Mouse (Mus musculus): ENCODE measurements around the gene Ddx41. TPM values are rescaled to one million over a fixed set of nuclear protein-coding genes. Genes with fewer than 3 reads are reported as not detected.
"Not testable (repeated sequence)": the region's sequence is repeated elsewhere in the genome, so short reads cannot be mapped to it uniquely, and the experiment has no call there.

Gene Ddx41
- polyA plus RNA-seq (2012; ENCODE audit: insufficient read depth, insufficient read length, missing spikeins), result 16.0 and 17.6 TPM in 2 replicates

DNA sequence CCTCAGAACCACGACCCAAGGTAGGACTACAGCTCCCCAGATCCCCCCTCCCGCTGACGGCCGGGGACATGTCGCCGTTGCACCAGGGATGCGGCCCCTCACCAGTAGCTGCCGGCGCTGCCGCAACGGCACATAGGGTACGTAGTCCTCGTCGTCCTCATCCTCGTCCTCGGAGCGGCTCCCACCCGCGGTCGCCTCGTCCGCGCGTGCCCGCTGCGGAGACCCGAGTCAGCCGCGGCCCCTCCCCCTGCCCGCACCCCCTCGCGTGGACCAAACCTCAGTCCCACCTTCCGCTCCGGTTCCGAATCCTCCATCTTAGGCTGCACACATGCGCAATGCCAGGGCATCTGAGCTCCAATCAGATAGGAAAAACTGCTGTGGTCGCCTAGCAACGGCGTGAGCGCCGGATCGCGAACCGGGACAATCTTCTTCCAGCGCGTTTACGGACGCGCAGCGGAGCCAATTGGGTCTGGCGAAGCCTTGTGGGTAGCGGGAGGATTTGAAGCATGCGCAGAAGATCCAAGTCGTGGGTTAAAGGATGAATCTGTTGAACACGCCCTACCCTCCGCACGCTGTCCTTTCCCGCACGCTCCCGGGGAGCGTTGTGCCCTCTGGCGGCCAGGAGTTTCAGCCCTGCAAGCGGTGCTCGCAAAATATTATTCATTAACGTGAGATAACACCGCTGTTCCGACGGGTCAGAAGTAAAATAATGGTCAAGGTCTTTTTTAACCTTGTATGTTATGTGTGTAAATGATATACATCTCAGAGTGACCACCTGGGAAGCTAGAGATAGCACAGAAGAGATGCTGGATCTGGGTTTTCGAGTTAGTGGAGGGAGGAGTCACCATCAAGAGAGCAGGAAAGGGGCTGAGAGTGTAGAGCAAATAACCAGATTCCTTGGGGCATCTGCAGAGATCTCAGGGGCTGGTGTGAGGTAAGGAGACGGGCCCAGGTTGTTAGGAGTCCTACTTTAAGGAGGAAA, at the start of gene Ddx41:
Gene Ddx41 (minus strand): TSS at position 465 of the 982 bp plus-strand sequence.
- peak within 1 kb of the TSS; percentile 65 for H3K4me3 ChIP-seq (ENCODE audit: insufficient read depth, low read depth, low read length)
- H3K4me1 ChIP-seq (ENCODE audit: control insufficient read depth, insufficient read depth, insufficient read length, low read length), result 0 out of 2 replicates have a peak, but pooled peaks cover 3% of the 10 kb centered on the region
- no peak within 1 kb of the TSS for H3K27ac ChIP-seq (replicated peaks; ENCODE audit: low read depth, low read length)

DNA sequence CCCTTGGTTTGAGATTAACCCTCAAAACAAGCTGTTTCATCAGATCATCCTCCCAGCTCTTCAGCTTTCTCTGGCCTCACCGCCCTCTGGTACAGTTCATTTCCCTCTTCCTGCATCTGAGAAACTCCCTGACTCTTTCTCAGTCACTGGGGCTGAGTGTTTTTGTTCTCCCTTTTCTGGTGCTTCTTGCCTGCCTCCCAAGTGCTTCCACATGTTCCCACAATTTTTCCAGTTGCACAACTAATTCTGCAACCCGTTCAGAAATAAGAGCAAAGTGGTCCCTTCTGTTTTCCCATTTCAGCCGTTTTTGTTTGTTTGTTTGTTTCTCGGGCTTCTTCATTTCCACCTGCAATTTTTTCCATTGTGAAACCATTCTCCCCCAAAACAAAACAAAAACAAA, 41.6 kb upstream of the Ddx41 start:
- H3K4me3 ChIP-seq (ENCODE audit: insufficient read depth, low read depth, low read length), result no peak overlapping the region
- no peaks in the 10 kb centered on the region for H3K4me1 ChIP-seq (ENCODE audit: control insufficient read depth, insufficient read depth, insufficient read length, low read length)
- H3K27ac ChIP-seq (replicated peaks; ENCODE audit: low read depth, low read length), result no peak overlapping the region

DNA sequence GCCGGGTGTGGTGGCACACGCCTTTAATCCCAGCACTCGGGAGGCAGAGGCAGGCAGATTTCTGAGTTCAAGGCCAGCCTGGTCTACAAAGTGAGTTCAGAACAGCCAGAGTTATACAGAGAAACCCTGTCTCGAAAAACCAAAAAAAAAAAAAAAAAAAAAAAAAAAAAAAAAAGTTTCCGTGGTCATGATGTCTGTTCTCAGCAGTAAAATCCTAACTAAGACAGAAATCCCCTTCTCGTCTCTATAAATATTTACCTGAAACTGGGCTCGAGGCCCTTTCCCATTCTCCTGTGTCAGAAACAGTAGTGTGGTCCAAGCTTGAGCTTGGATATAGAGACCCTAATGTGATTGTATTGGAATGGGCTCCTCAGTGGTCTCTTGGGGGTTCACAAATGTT, 40.4 kb upstream of the Ddx41 start:
- not testable (repeated sequence) for H3K27ac ChIP-seq (replicated peaks; ENCODE audit: low read depth, low read length); H3K4me3 ChIP-seq (ENCODE audit: insufficient read depth, low read depth, low read length); H3K4me1 ChIP-seq (ENCODE audit: control insufficient read depth, insufficient read depth, insufficient read length, low read length)

DNA sequence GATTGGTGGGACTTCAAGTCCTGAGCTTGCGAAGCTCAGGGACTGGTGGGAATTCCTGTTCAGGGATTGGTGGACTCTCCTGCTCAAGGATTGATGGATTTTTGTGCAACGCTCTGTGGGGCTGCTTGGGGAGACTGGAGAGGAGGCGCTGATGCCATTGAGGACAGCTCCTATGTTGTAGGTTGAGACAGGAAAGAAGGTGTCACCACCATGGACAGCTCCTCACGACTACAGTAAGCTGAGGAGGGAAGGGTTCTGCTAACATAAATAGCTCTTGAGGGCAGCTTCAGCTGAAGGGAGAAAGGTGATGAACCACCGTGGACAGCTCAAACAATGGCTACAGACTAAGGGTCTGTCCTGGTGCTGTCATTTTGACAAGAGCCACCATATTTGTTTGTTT, 39.5 kb upstream of the Ddx41 start:
- H3K4me1 ChIP-seq (ENCODE audit: control insufficient read depth, insufficient read depth, insufficient read length, low read length), result no peaks in the 10 kb centered on the region
- no peak overlapping the region for H3K4me3 ChIP-seq (ENCODE audit: insufficient read depth, low read depth, low read length)
- no peak overlapping the region for H3K27ac ChIP-seq (replicated peaks; ENCODE audit: low read depth, low read length)

DNA sequence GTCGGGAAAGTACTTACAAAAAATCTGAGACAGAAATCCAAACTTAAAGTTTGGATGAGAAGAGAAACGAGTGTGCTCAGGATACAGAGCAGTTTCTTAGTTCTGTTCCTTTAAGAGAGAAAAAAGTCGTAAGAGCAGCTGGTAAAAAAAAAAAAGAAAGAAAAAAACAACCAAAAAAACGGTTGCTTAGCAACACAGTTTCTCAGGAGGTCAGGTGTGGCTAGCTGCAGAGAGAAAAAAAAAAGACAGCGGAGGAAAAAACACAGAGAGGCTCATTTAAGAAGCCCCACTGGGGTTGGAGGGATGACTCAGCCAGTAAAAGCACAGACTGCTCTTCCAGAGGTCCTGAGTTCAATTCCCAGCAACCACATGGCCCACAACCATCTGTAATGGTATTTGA, 37.9 kb upstream of the Ddx41 start:
- H3K4me3 ChIP-seq (ENCODE audit: insufficient read depth, low read depth, low read length), result no peak overlapping the region
- H3K27ac ChIP-seq (replicated peaks; ENCODE audit: low read depth, low read length), result no peak overlapping the region
- peaks cover 4% of the 10 kb centered on the region; the same call in 1 of the 2 replicates for H3K4me1 ChIP-seq (ENCODE audit: control insufficient read depth, insufficient read depth, insufficient read length, low read length)

DNA sequence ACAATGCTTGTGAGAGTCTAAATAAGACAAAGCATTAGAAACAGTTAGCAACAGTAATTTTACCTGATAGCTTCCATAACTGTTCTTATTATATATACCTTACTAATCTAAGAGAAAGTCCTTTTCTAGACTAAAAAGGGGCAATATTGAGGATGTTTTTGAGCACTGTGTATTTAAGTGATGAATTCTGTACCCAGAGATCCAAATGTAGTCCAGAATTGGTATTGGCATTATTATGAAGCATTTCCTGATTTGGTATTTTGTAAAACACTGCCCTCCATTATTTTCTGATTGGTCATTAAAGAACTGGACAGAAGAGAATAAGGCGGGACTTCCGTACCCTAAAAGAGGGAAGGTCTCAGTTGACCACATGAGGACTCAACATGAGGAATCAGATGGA, 37.0 kb upstream of the Ddx41 start, which contains the start of gene Tmed9:
Gene Tmed9 (plus strand): TSS at position 301 of the 400 bp plus-strand sequence.
- no peak within 1 kb of the TSS for H3K4me3 ChIP-seq (ENCODE audit: insufficient read depth, low read depth, low read length)
- no peak within 1 kb of the TSS for H3K27ac ChIP-seq (replicated peaks; ENCODE audit: low read depth, low read length)

DNA sequence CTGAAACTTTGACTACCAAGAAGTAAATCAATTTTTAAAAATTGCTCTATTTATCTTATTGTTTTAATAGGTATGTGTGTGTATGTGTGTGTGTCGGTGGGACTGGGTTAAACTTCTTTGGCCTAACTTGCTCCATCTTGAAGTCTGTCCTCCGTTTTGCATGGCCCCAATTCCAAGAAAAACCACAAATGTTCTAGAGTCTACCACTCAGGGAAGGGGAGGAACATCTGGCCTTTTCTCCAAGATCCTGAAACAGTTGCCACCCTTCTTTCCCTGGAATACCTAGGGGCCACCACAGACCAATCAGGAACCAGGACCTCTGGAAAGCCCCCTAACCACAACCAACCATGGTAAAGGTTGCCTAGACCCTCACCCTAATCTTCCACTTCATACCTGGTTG, 35.5 kb upstream of the Ddx41 start:
- no peak overlapping the region for H3K27ac ChIP-seq (replicated peaks; ENCODE audit: low read depth, low read length)
- peaks cover 8% of the 10 kb centered on the region for H3K4me1 ChIP-seq (ENCODE audit: control insufficient read depth, insufficient read depth, insufficient read length, low read length)
- no peak overlapping the region for H3K4me3 ChIP-seq (ENCODE audit: insufficient read depth, low read depth, low read length)

More for the DNA sequence above, 37.0 kb upstream of the Ddx41 start, which contains the start of gene Tmed9:
- H3K4me1 ChIP-seq (ENCODE audit: control insufficient read depth, insufficient read depth, insufficient read length, low read length), result peaks cover 4% of the 10 kb centered on the region; the same call in 1 of the 2 replicates

DNA sequence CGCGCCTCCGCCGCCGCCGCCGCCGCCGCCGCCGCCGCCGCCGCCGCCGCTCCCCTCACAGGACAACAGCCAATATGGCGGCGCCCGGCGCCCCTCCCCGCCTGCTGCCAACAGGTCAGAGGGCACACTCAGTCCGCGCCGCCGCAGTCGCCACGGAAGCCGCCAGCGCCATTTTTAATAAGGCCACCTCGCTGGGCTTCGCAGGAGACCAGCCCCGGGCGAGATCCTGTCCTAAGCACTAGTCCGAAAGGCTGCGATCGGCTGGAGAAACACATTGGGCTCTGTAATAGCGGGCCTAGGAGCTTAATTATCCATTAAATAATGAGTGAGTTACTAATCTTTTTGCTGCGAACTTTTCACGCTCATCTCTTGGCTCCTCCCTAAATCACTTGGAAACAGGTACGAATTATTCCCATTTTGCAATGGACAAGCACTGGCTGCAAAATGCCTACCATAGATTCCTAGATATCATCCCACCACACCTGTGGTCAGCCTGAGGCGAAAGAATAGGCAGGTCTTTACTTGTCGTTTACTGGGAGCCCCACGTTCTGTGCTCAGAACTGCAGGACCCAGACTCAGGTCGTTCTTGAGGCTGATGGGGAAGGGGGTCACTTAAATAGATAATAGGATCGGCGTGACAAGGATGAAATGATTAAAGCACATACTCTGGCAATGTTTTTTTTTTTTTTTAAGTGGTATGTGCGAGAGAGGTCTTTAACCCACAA, 34.7 kb upstream of the Ddx41 start, which contains the start of gene Fam193b:
Gene Fam193b (minus strand): TSS at position 94 of the 725 bp plus-strand sequence.
- Histone ChIP-seq H3K27ac (replicated peaks; ENCODE audit: low read depth, low read length) (peak within 1 kb of the TSS; percentile 54; the same call in 1 of the 2 replicates), H3K4me1 (ENCODE audit: control insufficient read depth, insufficient read depth, insufficient read length, low read length) (peaks cover 9% of the 10 kb centered on the region), H3K4me3 (ENCODE audit: insufficient read depth, low read depth, low read length) (peak within 1 kb of the TSS; percentile 96)

DNA sequence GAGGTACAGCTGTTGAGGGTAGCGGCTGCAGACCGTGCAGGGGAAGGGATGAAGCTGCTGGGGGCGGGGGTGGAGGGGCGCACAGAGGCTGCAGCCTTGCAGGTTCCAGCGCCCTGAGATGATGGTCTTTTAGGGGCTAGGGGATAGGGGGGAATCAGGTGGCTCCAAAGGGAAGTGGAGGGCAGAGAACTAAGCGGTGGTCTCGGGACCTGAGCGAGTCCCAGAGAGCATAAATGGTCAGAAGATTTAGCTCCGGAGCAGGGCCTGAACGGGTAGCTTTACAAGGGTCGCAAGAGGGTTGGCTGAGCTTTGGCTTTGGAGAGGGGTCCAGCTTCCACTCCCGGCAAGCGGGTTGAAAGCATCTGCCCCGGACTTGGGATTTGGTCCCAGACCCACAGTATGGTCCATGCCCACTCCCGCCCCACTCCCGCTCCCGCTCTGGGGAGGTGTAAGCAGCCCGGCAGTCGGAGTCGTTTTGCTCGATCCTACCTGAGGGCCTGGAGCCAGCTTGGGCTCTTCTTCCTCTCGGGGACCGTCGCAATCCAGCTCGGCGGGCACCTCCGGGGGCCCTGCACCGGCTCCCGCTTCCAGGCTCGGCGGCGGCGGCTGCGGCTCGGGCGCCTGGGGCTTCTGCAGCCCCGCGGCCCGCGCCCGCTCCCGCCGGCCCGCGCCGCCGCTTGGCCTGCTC, 34.0 kb upstream of the Ddx41 start:
- Histone ChIP-seq H3K4me1 (ENCODE audit: control insufficient read depth, insufficient read depth, insufficient read length, low read length) (peaks cover 9% of the 10 kb centered on the region), H3K27ac (replicated peaks; ENCODE audit: low read depth, low read length) (no peak overlapping the region), H3K4me3 (ENCODE audit: insufficient read depth, low read depth, low read length) (peak overlapping the region; percentile 94)

DNA sequence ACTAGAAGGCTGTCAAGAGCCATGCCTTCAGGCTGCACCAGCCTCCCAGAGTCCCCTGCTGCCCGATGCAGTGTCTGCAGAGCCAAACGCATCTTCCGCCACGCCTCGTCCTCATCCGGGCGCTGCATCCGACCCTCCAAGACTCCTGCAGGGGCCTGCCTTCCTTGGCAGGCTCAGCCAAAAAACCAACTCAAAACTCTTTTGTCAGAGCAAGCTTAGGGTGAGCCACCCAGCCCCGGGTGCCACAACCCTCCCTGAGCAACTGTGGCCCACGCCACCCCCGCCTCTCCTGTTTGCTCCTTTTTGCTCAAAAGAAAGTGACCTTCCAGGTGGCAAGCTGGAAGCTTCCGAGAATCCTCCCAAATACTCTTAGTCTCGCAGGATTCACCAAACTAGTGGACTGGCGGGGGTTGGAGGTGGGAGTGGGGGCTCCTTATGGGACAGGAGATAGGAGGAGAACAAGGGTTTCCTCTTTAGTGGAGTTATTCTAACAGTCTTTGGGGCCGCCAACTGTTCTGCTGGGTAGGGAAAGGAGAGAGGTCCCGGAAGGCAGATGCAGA, 33.3 kb upstream of the Ddx41 start:
- Histone ChIP-seq H3K4me1 (ENCODE audit: control insufficient read depth, insufficient read depth, insufficient read length, low read length) (peaks cover 9% of the 10 kb centered on the region), H3K4me3 (ENCODE audit: insufficient read depth, low read depth, low read length) (peak overlapping the region; percentile 94), H3K27ac (replicated peaks; ENCODE audit: low read depth, low read length) (no peak overlapping the region)

DNA sequence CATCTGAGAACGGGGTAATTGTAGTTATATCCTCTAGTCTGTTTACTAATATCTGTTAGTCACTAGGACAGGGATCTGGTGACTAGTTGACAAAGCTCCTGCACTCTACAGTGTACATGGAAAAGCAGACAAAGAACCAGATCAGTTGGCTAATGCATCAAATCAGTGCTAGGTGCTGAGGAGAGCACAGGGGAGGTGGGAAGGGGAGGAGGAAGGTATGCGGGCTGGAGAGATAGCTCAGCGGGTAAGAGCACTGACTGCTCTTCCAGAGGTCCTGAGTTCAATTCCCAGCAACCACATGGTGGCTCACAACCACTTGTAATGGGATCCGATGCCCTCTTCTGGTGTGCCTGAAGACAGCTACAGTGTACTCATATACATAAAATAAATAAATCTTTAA, 32.1 kb upstream of the Ddx41 start:
- not testable (repeated sequence) for H3K27ac ChIP-seq (replicated peaks; ENCODE audit: low read depth, low read length); H3K4me3 ChIP-seq (ENCODE audit: insufficient read depth, low read depth, low read length); H3K4me1 ChIP-seq (ENCODE audit: control insufficient read depth, insufficient read depth, insufficient read length, low read length)

DNA sequence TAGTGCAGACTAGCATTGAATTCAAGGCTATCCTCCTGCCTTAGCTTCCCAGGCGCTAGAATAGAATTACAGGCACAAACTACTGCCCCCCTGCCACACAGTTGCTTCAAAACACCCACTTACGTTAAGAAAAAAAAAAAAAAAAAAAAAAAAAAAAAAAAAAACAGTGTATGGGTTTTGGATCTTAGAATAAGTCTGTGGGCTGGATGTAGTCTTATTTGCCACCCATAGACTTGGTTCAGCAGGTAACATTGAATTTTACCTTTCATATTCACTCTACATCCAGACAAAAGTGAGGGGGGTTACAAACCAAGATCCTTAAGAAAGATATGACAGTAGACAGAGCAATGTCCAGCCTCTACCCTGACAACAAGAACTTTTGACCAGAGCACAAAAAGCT, 31.5 kb upstream of the Ddx41 start:
- Histone ChIP-seq H3K27ac (replicated peaks; ENCODE audit: low read depth, low read length) (no peak overlapping the region), H3K4me3 (ENCODE audit: insufficient read depth, low read depth, low read length) (no peak overlapping the region), H3K4me1 (ENCODE audit: control insufficient read depth, insufficient read depth, insufficient read length, low read length) (peaks cover 9% of the 10 kb centered on the region)

DNA sequence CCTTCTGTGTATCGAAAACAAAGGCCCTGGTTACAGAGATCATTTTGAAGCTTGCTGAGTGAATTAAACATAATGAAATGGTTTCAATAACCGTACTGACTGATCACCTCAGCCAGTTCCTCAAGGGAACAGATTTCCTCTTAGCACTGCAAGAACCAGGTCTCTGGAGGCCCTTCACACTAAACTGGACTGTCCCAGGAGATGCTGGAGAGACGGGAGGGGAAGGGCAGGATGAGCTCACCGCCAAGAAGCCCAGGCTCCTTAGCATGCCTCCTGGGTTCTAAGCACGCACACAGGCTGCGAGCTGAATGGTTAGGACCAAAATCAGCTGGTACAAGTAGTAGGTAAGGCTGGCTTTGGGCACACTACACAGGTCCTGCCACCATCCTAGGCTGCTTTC, 30.5 kb upstream of the Ddx41 start:
- Histone ChIP-seq H3K4me1 (ENCODE audit: control insufficient read depth, insufficient read depth, insufficient read length, low read length) (peaks cover 9% of the 10 kb centered on the region), H3K4me3 (ENCODE audit: insufficient read depth, low read depth, low read length) (no peak overlapping the region), H3K27ac (replicated peaks; ENCODE audit: low read depth, low read length) (no peak overlapping the region)

DNA sequence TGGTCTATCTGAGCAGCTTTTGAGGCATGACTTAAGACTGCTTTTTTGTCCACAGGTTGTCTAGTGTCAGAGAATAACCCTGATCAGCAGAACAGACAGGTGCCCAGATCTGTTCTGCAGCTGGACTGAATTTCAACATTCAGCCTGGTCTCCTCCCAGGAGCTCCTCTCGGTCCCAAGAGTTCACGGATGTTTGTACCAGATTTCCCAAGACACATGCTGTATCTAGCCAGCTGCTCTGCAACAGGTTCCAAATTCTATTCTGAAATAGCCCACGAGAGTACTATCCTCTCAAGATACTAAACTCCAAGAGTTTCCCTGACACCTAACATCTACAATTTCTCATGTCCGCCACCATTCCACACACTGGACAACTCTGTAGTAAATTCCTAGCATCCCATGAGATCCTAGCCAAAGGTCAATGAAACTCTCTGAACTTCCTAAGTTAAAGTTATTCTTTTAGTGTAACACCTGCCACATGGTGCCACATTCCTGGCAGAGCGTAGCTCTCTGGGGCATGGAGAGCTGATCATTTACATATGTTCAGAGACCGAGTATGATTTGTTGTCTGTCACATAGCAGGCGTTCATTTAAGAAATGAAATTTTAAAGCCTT, 26.9 kb upstream of the Ddx41 start:
- Histone ChIP-seq H3K27ac (replicated peaks; ENCODE audit: low read depth, low read length) (no peak overlapping the region), H3K4me3 (ENCODE audit: insufficient read depth, low read depth, low read length) (no peak overlapping the region), H3K4me1 (ENCODE audit: control insufficient read depth, insufficient read depth, insufficient read length, low read length) (peaks cover 5% of the 10 kb centered on the region)

Data from brown adipose tissue, adult 24 weeks (tissue).